Mouse (Mus musculus) lung, embryonic 15.5 days (tissue): ENCODE measurements around the gene Dnajb1. TPM values are rescaled to one million over a fixed set of nuclear protein-coding genes. Genes with fewer than 3 reads are reported as not detected.
"Not testable (repeated sequence)": the region's sequence is repeated elsewhere in the genome, so short reads cannot be mapped to it uniquely, and the experiment has no call there.

Source experiments
- ATAC-seq: fragments of 200-750 bp; cut with Nextera tagmentation; 2 replicates; pipeline ENCODE4 v1.8.0; 2017; ENCODE audit warnings: moderate number of reproducible peaks, borderline replicate concordance; ENCODE audit not compliant: low FRiP score, low TSS enrichment; ENCODE audit errors: extremely low read depth
- H3K27ac ChIP-seq: fragments of 300-500 bp; sonication (generic); 2 replicates; pipeline ENCODE4 v1.5.1; 2015; ENCODE audit warnings: moderate library complexity, mild to moderate bottlenecking, inconsistent platforms
- H3K27me3 ChIP-seq: fragments of 300-500 bp; sonication (generic); 2 replicates; pipeline ENCODE4 v1.6.1; 2015; ENCODE audit warnings: inconsistent platforms
- H3K36me3 ChIP-seq: fragments of 300-500 bp; sonication (generic); 2 replicates; pipeline ENCODE4 v1.6.1; 2015; ENCODE audit warnings: inconsistent platforms
- H3K4me1 ChIP-seq: fragments of 300-500 bp; sonication (generic); 2 replicates; pipeline ENCODE4 v1.6.1; 2015; ENCODE audit warnings: inconsistent platforms
- H3K4me2 ChIP-seq: fragments of 300-500 bp; sonication (generic); 2 replicates; pipeline ENCODE4 v1.6.1; 2015; ENCODE audit warnings: inconsistent platforms, mild to moderate bottlenecking, moderate library complexity
- H3K4me3 ChIP-seq: fragments of 300-500 bp; sonication (generic); 2 replicates; pipeline ENCODE4 v1.5.1; 2015; ENCODE audit warnings: mild to moderate bottlenecking, inconsistent platforms
- H3K9ac ChIP-seq: fragments of 300-500 bp; sonication (generic); 2 replicates; pipeline ENCODE4 v1.6.1; 2015; ENCODE audit warnings: inconsistent platforms
- H3K9me3 ChIP-seq: fragments of 300-500 bp; sonication (generic); 2 replicates; pipeline ENCODE4 v1.6.1; 2016; ENCODE audit warnings: inconsistent platforms
- WGBS: fragments of 180-500 bp; shearing (Covaris S2); methylation state at CpG from one replicate; pipeline ENCODE4 v1.1.7; 2015; 5-methylcytosine and 5-hydroxymethylcytosine counted together
- polyA plus RNA-seq: library from polyadenylated mRNA; unstranded; fragments of >200 nt; fragmentation: Nextera tagmentation; extraction: Ambion mirVana; gene quantifications from 2 replicates; pipeline ENCODE4 v1.2.1, GENCODE M21; 2015

Dnajb1 gene
- polyA plus RNA-seq, 1 experiment from 2014 or later, result 67.4 TPM

DNA sequence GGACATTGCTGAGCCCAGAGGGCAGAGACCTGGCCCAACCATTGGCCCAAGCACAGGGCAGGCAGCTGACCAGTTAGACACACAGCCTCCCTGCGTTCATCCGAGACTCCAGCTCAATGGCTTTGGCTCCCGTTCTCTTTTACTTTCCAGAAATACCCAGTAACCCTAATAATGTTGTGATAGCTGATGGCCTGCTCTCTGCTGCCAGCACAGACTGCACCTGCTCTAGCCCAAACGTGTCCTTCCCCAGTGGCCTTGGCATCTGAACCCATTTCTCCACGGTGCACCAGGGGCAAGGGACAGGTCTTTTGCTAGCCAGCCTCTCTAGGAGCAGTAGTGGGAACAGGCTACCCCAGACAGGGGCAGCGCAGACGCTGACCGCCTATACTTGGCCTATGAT, 27.2 kb upstream of the Dnajb1 start:
- Histone ChIP-seq H3K4me2 (no peak overlapping the region), H3K27me3 (no peaks in the 10 kb centered on the region), H3K4me3 (no peak overlapping the region), H3K27ac (no peak overlapping the region), H3K4me1 (peaks cover 34% of the 10 kb centered on the region), H3K9ac (no peak overlapping the region), H3K9me3 (no peaks in the 10 kb centered on the region), H3K36me3 (no peaks in the 10 kb centered on the region)
- no peak for ATAC-seq
- 74% methylated on average over 8 of the region's 8 CpGs for WGBS

DNA sequence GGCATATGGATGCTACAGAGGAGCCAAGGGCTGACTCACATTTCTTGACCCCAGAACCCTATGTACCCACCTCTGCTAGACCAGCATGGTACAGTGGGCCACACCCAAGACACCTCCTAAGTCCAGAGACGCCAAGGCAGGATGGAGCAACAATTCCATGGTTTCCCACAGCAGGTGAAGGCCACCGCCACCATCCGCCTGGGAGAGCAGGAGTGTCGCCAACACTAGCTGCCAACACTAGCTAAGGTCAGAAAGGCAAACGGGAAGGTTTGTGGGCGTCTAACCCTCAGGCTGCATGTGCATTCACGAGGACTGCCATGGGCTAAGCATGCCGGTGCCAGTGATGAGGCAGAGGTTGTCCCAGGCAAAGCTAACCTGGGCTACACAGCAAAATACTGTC, 25.8 kb upstream of the Dnajb1 start:
- H3K36me3 ChIP-seq, result no peaks in the 10 kb centered on the region
- H3K4me3 ChIP-seq, result no peak overlapping the region
- no peak overlapping the region for H3K4me2 ChIP-seq
- H3K9ac ChIP-seq, result no peak overlapping the region
- peaks cover 23% of the 10 kb centered on the region for H3K4me1 ChIP-seq
- H3K27ac ChIP-seq, result no peak overlapping the region
- H3K9me3 ChIP-seq, result no peaks in the 10 kb centered on the region
- no peaks in the 10 kb centered on the region for H3K27me3 ChIP-seq
- 77% methylated on average over 8 of the region's 8 CpGs for WGBS
- no peak for ATAC-seq

DNA sequence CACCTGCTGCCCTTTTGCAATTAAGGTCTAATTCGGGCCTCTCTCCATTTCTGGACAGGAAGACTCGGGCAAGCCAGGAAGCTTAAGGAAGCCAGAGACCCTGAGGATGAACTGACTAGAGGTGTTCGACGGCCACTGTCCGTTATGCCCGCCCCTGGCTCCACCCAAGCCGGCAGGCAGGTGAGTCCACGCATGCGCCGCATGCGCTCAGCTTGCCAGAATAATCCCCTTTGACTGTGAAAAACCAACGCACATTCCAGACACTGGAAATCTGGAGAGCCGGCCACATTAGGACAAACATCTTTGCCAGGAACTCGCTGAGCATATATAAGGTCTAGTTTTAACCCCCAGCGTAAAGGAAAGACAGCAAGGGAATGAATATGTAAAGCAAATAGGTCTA, 24.8 kb upstream of the Dnajb1 start:
- H3K4me3 ChIP-seq, result no peak overlapping the region
- H3K9ac ChIP-seq, result no peak overlapping the region
- no peak overlapping the region for H3K4me2 ChIP-seq
- H3K36me3 ChIP-seq, result no peaks in the 10 kb centered on the region
- H3K4me1 ChIP-seq, result peaks cover 14% of the 10 kb centered on the region
- no peaks in the 10 kb centered on the region for H3K9me3 ChIP-seq
- ATAC-seq, result no peak
- 76% methylated on average over 15 of the region's 15 CpGs for WGBS
- no peaks in the 10 kb centered on the region for H3K27me3 ChIP-seq
- no peak overlapping the region for H3K27ac ChIP-seq

DNA sequence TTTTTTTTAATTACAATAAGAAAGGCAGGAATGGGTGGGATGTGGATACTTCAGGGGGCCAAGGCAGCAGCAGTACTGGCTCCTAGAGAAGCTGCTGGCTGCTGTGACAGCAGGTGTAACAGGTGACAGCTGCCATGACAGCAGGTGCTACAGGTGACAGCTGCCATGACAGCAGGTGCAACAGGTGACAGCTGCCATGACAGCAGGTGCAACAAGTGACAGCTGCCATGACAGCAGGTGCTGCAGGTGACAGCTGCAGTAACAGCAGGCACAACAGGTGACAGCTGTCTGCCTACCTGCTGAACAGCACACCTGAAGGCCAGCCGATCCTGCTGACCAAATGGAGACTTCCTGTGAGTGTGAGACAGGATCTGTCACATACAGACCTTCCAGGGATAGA, 23.2 kb upstream of the Dnajb1 start:
- no peak overlapping the region for H3K9ac ChIP-seq
- H3K27ac ChIP-seq, result no peak overlapping the region
- no peak for ATAC-seq
- H3K36me3 ChIP-seq, result no peaks in the 10 kb centered on the region
- H3K9me3 ChIP-seq, result no peaks in the 10 kb centered on the region
- no peak overlapping the region for H3K4me2 ChIP-seq
- no peaks in the 10 kb centered on the region for H3K27me3 ChIP-seq
- no peak overlapping the region for H3K4me3 ChIP-seq
- peaks cover 2% of the 10 kb centered on the region for H3K4me1 ChIP-seq
- 89% methylated on average over 1 of the region's 1 CpGs for WGBS

DNA sequence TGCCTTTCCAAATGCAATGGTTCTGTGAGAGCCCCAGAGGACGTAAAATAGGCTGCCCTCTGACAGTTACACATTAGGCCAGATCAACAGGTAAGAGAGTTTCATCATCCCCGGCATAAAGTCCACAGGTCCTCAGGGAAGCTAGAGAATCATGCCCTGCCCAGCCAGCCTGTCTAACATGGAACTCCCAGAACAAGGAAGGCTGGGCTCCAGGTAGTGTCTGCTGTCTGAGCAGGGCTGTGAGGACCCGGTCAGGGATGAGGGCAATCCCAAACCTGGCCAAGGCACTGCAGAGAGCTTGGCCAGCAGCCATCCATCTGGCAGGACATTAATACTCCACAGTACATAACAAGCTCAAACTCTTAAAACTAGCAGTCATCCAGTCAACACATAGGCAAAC, 22.7 kb upstream of the Dnajb1 start:
- WGBS, result 71% methylated on average over 3 of the region's 3 CpGs
- Histone ChIP-seq H3K9ac (no peak overlapping the region), H3K27me3 (no peaks in the 10 kb centered on the region), H3K9me3 (no peaks in the 10 kb centered on the region), H3K27ac (no peak overlapping the region), H3K4me2 (no peak overlapping the region), H3K36me3 (no peaks in the 10 kb centered on the region), H3K4me3 (no peak overlapping the region), H3K4me1 (peaks cover 2% of the 10 kb centered on the region)
- no peak for ATAC-seq

DNA sequence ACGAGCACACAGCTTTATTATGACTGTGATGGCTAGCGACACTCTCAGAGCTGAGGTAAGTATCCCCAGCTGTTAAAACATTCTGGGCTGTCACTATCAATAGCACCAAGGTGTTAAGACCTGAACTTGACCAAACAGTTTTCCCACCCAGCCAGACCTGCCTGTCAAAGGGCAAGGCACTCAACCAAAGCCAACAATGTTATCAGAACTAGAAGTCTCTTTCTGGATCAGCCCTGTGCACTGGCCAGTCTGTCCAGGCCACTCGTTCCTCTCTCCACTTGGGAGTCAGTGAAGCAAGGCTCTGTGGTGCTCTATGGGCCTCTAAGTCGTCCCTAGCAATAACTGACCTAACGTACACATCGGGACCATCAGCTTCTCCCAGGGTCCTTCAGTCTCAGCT, 20.3 kb upstream of the Dnajb1 start:
- H3K4me2 ChIP-seq, result no peak overlapping the region
- no peak for ATAC-seq
- 56% methylated on average over 6 of the region's 6 CpGs for WGBS
- H3K36me3 ChIP-seq, result no peaks in the 10 kb centered on the region
- no peak overlapping the region for H3K27ac ChIP-seq
- no peaks in the 10 kb centered on the region for H3K9me3 ChIP-seq
- no peaks in the 10 kb centered on the region for H3K27me3 ChIP-seq
- peaks cover 9% of the 10 kb centered on the region for H3K4me1 ChIP-seq
- no peak overlapping the region for H3K9ac ChIP-seq
- no peak overlapping the region for H3K4me3 ChIP-seq

DNA sequence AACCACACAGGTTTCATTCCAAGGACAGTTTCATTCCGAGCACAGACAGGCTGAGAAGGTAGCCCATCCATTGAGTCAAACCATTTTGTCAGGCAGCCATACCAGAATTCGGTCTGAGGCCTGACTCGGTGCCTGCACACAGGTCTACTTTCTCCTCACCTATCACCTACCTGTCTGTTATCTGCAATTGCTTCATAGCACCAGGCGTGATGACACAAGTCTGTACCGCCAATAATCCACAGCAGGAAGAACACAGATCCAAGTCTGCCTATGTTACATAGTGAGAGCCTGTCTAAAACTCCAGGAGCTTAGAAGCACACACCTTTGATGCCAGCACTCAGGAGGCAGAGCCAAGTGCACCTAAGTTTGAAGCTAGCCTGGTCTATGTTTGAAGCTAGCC, 19.1 kb upstream of the Dnajb1 start:
- no peaks in the 10 kb centered on the region for H3K27me3 ChIP-seq
- ATAC-seq, result no peak
- H3K36me3 ChIP-seq, result no peaks in the 10 kb centered on the region
- WGBS, result 80% methylated on average over 5 of the region's 5 CpGs
- no peak overlapping the region for H3K9ac ChIP-seq
- no peak overlapping the region for H3K4me2 ChIP-seq
- H3K9me3 ChIP-seq, result no peaks in the 10 kb centered on the region
- peaks cover 17% of the 10 kb centered on the region for H3K4me1 ChIP-seq
- no peak overlapping the region for H3K27ac ChIP-seq
- no peak overlapping the region for H3K4me3 ChIP-seq

DNA sequence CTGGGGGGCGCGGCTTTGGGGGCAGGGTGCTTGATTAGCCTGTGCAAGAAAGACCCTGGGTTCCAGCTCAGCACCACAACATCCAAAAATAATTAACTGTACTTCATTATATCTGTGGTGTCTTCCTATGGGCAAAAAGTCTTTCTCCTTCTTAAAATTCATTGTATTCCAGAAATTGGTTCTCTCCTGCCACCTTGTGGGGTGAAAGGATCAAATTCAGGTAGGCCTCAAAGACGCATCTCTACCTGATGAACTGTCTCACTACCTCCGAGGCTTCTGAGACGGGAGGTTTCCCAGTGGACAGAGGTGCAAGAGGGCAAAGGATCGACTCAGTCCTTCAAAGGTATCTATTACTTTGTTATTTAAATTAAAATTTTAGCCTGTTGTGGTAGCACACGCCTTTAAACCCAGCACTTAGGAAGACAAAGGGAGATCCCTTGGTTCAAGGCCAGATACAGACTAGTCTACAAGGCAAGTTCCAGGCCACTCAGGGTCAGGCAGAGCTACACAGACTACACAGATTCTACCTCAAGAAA, 17.4 kb upstream of the Dnajb1 start:
- no peak for ATAC-seq
- Histone ChIP-seq H3K4me2 (no peak overlapping the region), H3K9me3 (no peaks in the 10 kb centered on the region), H3K27me3 (no peaks in the 10 kb centered on the region), H3K4me1 (peaks cover 17% of the 10 kb centered on the region; the same call in 1 of the 2 replicates), H3K4me3 (no peak overlapping the region), H3K9ac (no peak overlapping the region), H3K36me3 (no peaks in the 10 kb centered on the region), H3K27ac (no peak overlapping the region)
- 75% methylated on average over 7 of the region's 7 CpGs for WGBS

DNA sequence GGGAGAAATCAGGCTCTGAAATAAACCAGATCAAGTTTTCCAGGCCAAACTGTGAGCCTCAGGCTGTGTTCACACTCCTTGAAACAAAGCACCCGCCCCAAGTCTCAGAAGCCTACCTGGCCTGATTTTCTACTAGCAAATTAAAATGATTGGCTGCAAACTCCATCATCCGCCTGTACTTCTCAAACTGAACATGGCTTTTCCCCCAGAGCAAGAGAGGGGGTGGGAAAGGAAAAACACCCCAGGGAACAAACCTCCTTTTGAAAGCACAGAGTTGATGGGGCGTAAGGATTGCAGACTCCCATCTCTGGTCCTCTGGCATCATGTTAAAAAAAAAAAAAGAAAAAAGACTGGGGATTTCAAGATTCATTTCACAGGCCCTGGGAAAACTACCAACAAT, 15.3 kb upstream of the Dnajb1 start:
- no peaks in the 10 kb centered on the region for H3K9me3 ChIP-seq
- H3K9ac ChIP-seq, result peak overlapping the region; percentile 20
- H3K4me1 ChIP-seq, result peaks cover 17% of the 10 kb centered on the region; the same call in 1 of the 2 replicates
- H3K4me2 ChIP-seq, result peak overlapping the region; percentile 84
- H3K27me3 ChIP-seq, result no peaks in the 10 kb centered on the region
- H3K4me3 ChIP-seq, result peak overlapping the region; percentile 87
- 48% methylated on average over 3 of the region's 3 CpGs for WGBS
- H3K36me3 ChIP-seq, result no peaks in the 10 kb centered on the region
- no peak for ATAC-seq
- 0 out of 2 replicates have a peak overlapping the region, but pooled peaks have one; percentile 15 for H3K27ac ChIP-seq

DNA sequence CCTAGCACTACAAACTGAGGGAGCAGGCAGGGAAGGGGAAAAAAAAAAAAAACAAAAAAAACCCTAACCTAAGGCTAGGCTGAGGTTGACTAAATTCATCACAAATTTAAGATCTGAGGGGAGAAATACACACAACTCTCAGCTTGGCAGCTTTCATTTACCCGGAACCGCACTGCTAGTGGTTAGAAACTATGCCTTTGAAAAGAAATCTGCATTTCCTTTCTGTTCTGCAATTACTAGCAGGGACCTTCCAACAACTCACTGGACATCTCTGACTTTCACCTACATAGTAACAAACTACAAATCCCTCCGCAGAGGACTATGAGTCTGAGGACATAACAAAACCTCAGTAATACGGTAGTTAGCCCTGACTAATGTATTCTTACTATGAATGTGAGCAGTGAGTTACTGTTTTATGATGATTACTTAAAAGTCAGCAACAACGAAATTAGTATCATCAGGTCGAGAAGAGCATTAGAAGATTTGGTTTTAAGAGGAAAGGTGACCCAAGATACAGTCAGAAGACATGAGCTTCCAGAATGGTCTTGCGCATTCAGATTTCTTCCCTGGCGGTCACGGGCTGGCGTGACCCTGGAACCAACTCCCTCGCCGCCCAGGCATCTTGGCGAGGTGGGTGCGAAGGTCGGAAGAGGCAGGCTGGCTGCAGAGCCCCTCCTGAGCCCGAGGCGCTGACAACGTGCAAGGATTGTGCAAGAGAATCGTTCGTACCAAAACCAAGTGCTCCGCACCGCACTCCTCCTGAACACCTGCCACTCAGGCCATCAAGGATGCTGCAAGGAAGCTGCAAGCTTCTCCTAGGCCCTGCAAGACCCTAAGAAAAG, 14.4 kb upstream of the Dnajb1 start:
- peak; percentile 8; the same call in 1 of the 2 replicates for ATAC-seq
- H3K4me3 ChIP-seq, result peak overlapping the region; percentile 87
- peak overlapping the region; percentile 81 for H3K27ac ChIP-seq
- H3K9me3 ChIP-seq, result no peaks in the 10 kb centered on the region
- no peaks in the 10 kb centered on the region for H3K36me3 ChIP-seq
- H3K27me3 ChIP-seq, result no peaks in the 10 kb centered on the region
- peak overlapping the region; percentile 89 for H3K9ac ChIP-seq
- H3K4me1 ChIP-seq, result peaks cover 17% of the 10 kb centered on the region; the same call in 1 of the 2 replicates
- peak overlapping the region; percentile 84 for H3K4me2 ChIP-seq
- 2% methylated on average over 22 of the region's 22 CpGs for WGBS

DNA sequence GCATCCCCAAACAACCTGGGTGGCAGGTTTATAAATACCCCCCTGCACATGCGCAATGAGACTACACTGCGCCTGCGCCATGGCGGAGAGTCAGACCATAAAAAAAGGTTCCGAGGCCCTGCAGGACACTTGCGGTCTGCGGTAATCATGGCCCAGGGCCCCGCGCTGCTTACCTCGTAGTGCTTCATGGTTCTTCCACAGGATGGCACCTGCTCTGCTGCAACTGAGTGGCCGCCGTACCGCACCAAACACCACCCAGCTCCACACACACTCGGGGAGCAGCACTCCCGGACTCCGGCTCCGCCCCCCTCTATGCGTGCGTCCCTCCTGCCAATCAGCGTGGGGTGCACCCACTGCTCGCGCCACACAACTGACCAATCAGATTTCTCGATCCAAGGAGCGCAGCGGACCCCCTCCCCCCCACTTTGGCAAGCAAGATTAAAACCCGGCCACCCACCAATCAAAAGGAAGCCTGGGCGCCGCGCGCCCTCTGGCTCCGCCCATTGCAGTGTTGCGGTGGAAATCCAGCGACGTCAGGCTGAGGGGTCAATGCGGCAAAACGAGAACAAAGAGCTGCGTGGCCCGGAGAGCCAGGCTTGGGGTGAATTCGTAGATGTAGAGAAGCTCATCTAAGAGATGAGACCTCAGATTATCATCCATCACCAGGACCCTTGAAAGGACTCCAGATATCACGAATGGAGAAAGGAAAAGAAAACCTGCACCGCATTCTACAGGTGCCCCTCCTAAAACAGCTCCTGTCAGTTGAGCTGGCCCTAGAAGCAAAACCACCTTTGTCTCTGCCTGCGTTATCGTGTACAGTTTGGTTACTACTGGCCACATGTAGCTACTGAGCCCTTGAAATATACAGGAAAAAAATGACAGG, 13.6 kb upstream of the Dnajb1 start:
- peak overlapping the region; percentile 87 for H3K4me3 ChIP-seq
- no peaks in the 10 kb centered on the region for H3K36me3 ChIP-seq
- peak overlapping the region; percentile 81 for H3K27ac ChIP-seq
- no peaks in the 10 kb centered on the region for H3K27me3 ChIP-seq
- peak overlapping the region; percentile 84 for H3K4me2 ChIP-seq
- ATAC-seq, result peak; percentile 99
- under 1% methylated on average over 43 of the region's 43 CpGs for WGBS
- H3K9ac ChIP-seq, result peak overlapping the region; percentile 89
- no peaks in the 10 kb centered on the region for H3K9me3 ChIP-seq
- peaks cover 17% of the 10 kb centered on the region; the same call in 1 of the 2 replicates for H3K4me1 ChIP-seq

DNA sequence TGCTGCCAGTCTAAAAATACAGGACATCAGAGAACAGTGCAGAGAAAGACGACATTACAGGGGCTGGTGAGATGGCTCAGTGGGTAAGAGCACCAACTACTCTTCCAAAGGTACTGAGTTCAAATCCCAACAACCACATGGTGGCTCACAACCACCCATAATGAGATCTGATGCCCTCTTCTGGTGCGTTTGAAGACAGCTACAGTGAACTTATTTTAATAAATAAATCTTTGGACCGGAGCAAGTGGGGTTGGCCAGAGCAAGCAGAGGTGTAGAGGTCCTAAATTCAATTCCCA, 13.0 kb upstream of the Dnajb1 start:
- Histone ChIP-seq H3K27ac (peak overlapping the region; percentile 81), H3K4me1 (peaks cover 17% of the 10 kb centered on the region; the same call in 1 of the 2 replicates), H3K9ac (peak overlapping the region; percentile 45), H3K4me2 (peak overlapping the region; percentile 84), H3K4me3 (peak overlapping the region; percentile 87)
- 56% methylated on average over 3 of the region's 3 CpGs for WGBS
- H3K36me3 ChIP-seq, H3K9me3 ChIP-seq, ATAC-seq, H3K27me3 ChIP-seq: not testable (repeated sequence)
